In the genomic region with DNA sequence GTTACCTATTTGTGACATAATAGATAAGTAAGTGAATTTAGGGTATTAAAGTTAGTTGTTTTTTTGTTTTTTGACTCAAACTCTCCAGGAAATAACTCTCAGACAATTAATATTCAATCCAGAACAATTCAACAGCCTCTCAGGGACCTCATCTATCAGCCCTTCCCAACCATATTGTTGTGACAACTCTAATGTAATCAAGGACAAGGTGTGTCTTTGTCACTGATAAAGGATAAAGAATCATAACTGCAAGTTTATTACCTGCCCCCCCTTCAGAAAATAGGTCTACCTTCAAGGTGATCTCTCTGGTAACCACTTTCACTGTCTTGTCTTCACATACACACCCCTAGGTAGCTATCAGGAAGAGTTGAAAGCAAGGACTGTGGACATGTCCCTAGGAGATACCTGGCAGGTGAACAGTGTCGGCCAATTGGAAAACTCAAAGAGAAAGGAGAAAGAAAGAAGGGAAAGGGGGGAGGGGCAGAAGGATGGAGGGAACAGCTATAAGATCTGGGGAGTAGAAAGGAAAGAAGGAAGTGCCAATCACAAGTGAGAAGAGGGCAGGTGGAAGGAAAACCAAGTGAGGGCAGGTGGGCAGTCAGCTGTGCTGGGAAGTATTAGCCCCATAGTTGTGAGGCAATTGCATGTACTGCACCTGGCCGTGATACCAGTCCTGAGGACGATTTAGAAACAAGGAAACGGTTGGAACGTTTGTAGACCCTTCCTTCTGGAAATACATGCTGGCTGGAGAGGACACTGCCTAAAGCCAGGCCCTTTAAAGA, we compare ENCODE assay signal across 24 mouse cellular contexts. TPM values are rescaled to one million over a fixed set of nuclear protein-coding genes. Genes with fewer than 3 reads are reported as not detected.
DNase-seq lines count a peak whose midpoint lies in the region; ATAC-seq and TF ChIP-seq lines count a peak whose summit lies in the region.
"Had no signal": no experiment of that assay in that cellular context is flagged by ENCODE, and none has a peak within 500 bp of the region (broad histone marks: within the 10 kb centered on the region; RNA-seq: fewer than 3 reads in every experiment).

No protein-coding gene starts in this region.

- no peaks in the 10 kb centered on the region for H3K9me3 ChIP-seq in heart, embryonic 10.5 days
- no peaks in the 10 kb centered on the region for H3K9me3 ChIP-seq in liver, embryonic 13.5 days (replicated peaks)
- H3K9me3 ChIP-seq in lung, postnatal 0 days (ENCODE audit: low read length) = no peaks in the 10 kb centered on the region
- H3K9me3 ChIP-seq: forebrain, embryonic 13.5 days; G1E; limb, embryonic 12.5 days; lung, embryonic 15.5 days; midbrain, embryonic 12.5 days; neural tube, embryonic 13.5 days had no signal

- H3K9ac ChIP-seq in liver, adult 2 months (ENCODE audit: low read depth, low read length) = peak overlapping the region; percentile 86
- H3K9ac ChIP-seq in liver, embryonic 13.5 days = peak overlapping the region; percentile 33; the same call in 1 of the 2 replicates
- H3K9ac ChIP-seq in lung, postnatal 0 days (replicated peaks; ENCODE audit: low read depth) = no peak overlapping the region
- H3K9ac ChIP-seq: forebrain, embryonic 13.5 days; limb, embryonic 12.5 days; lung, embryonic 15.5 days; midbrain, embryonic 12.5 days; neural tube, embryonic 13.5 days had no signal

- no peak for DNase-seq in heart, embryonic 10.5 days (ENCODE audit: low spot score)
- no peak for DNase-seq in heart, postnatal 10 days
- DNase-seq in liver, adult 2 months (ENCODE audit: extremely low read depth, low read depth, low spot score) = peak; percentile 55
- DNase-seq in liver = no peak
- DNase-seq in liver, embryonic 13.5 days = no peak
- no peak for DNase-seq in urinary bladder, postnatal 10 days (ENCODE audit: low spot score)
- DNase-seq in left cerebral cortex, adult 8-10 months (ENCODE audit: low spot score in 2 of 2) = no peak
- no peak for DNase-seq in lung, postnatal 0 days (ENCODE audit: low spot score)
- DNase-seq: adrenal gland, postnatal 10 days; cerebellum, adult 9-11 months; spleen, adult 18-20 months; thymus, postnatal 36 days had no signal

- H3K4me1 ChIP-seq in heart, embryonic 10.5 days = peaks cover 41% of the 10 kb centered on the region
- H3K4me1 ChIP-seq in liver, adult 2 months (ENCODE audit: control insufficient read depth, insufficient read depth, low read length) = peaks cover 15% of the 10 kb centered on the region
- H3K4me1 ChIP-seq in liver, embryonic 13.5 days (replicated peaks) = peaks cover 56% of the 10 kb centered on the region
- no peaks in the 10 kb centered on the region; the same call in 1 of the 2 replicates for H3K4me1 ChIP-seq in lung, postnatal 0 days (ENCODE audit: insufficient read depth, low read depth, low read length)
- H3K4me1 ChIP-seq: forebrain, embryonic 13.5 days; limb, embryonic 12.5 days; midbrain, embryonic 12.5 days; neural tube, embryonic 13.5 days had no signal

- H3K79me2 ChIP-seq in liver, adult 2 months (ENCODE audit: control insufficient read depth, insufficient read depth, low read length) = peaks cover 9% of the 10 kb centered on the region; the same call in 1 of the 2 replicates

- no peak overlapping the region for H3K4me3 ChIP-seq in heart, embryonic 10.5 days
- peak overlapping the region; percentile 78 for H3K4me3 ChIP-seq in liver, adult 2 months (ENCODE audit: insufficient read depth, low read depth, low read length)
- no peak overlapping the region for H3K4me3 ChIP-seq in liver, embryonic 13.5 days (replicated peaks)
- H3K4me3 ChIP-seq in lung, postnatal 0 days (ENCODE audit: low read depth, low read length) = no peak overlapping the region
- H3K4me3 ChIP-seq: forebrain, embryonic 13.5 days; limb, embryonic 12.5 days; lung, embryonic 15.5 days; midbrain, embryonic 12.5 days; neural tube, embryonic 13.5 days had no signal

- H3K4me2 ChIP-seq in liver, embryonic 13.5 days = peak overlapping the region; percentile 43
- H3K4me2 ChIP-seq in lung, postnatal 0 days (replicated peaks; ENCODE audit: low read depth, low read length) = no peak overlapping the region
- H3K4me2 ChIP-seq: forebrain, embryonic 13.5 days; limb, embryonic 12.5 days; lung, embryonic 15.5 days; midbrain, embryonic 12.5 days; neural tube, embryonic 13.5 days had no signal

- no peak for TF ChIP-seq EP300 in lung, postnatal 0 days (IDR thresholded peaks at IDR 0.05)

- no peaks in the 10 kb centered on the region for H3K27me3 ChIP-seq in heart, embryonic 10.5 days (ENCODE audit: insufficient read depth, poor library complexity, severe bottlenecking)
- no peaks in the 10 kb centered on the region for H3K27me3 ChIP-seq in liver, adult 2 months (ENCODE audit: control insufficient read depth, insufficient read depth, low read length)
- H3K27me3 ChIP-seq in liver, embryonic 13.5 days = no peaks in the 10 kb centered on the region
- H3K27me3 ChIP-seq in lung, postnatal 0 days (replicated peaks; ENCODE audit: insufficient read depth, low read length) = no peaks in the 10 kb centered on the region
- H3K27me3 ChIP-seq: forebrain, embryonic 13.5 days; limb, embryonic 12.5 days; lung, embryonic 15.5 days; midbrain, embryonic 12.5 days; neural tube, embryonic 13.5 days had no signal

- intact Hi-C loops in heart, postnatal 10 days (cut with DNase I) = no loop called here

- WGBS in heart, embryonic 10.5 days = 58% methylated on average over 5 of the region's 5 CpGs
- WGBS in liver, adult 2 months = 21% methylated on average over 5 of the region's 5 CpGs
- WGBS in liver, embryonic 13.5 days (ENCODE audit: insufficient replicate concordance) = 66% methylated on average over 5 of the region's 5 CpGs
- 50% methylated on average over 5 of the region's 5 CpGs for WGBS in lung, postnatal 0 days

- H3K36me3 ChIP-seq in heart, embryonic 10.5 days = no peaks in the 10 kb centered on the region
- peaks cover 6% of the 10 kb centered on the region; the same call in 1 of the 2 replicates for H3K36me3 ChIP-seq in liver, adult 2 months (ENCODE audit: control insufficient read depth, insufficient read depth, low read length)
- no peaks in the 10 kb centered on the region for H3K36me3 ChIP-seq in liver, embryonic 13.5 days
- H3K36me3 ChIP-seq in lung, postnatal 0 days (ENCODE audit: insufficient read depth, low read length) = no peaks in the 10 kb centered on the region
- H3K36me3 ChIP-seq: G1E; limb, embryonic 12.5 days; lung, embryonic 15.5 days; midbrain, embryonic 12.5 days; neural tube, embryonic 13.5 days had no signal

- ATAC-seq in liver, embryonic 13.5 days (ENCODE audit: low read depth) = no peak
- no peak for ATAC-seq in lung, postnatal 0 days
- ATAC-seq: activated CD4-positive, CD25-positive, alpha-beta regulatory T cell, adult 4 months; forebrain, embryonic 13.5 days had no signal

- no peak for TF ChIP-seq POLR2A in liver, adult 2 months (IDR thresholded peaks at IDR 0.05; ENCODE audit: extremely low read depth, insufficient read depth, low read length)

- TF ChIP-seq CTCF in liver, adult 2 months (IDR thresholded peaks at IDR 0.05; ENCODE audit: low read depth, low read length) = no peak
- no peak for TF ChIP-seq CTCF in lung, postnatal 0 days (IDR thresholded peaks at IDR 0.05)

- peak overlapping the region; percentile 81 for H3K27ac ChIP-seq in heart, embryonic 10.5 days
- peak overlapping the region; percentile 96 for H3K27ac ChIP-seq in liver, adult 2 months (replicated peaks; ENCODE audit: insufficient read depth, low read depth, low read length)
- no peak overlapping the region for H3K27ac ChIP-seq in liver, embryonic 13.5 days
- H3K27ac ChIP-seq in lung, postnatal 0 days (ENCODE audit: low read length) = no peak overlapping the region
- H3K27ac ChIP-seq: forebrain, embryonic 13.5 days; limb, embryonic 12.5 days; lung, embryonic 15.5 days; midbrain, embryonic 12.5 days; neural tube, embryonic 13.5 days had no signal

RNA-seq across cellular contexts. Expression of gene Gm47985, which starts 51.3 kb away (rescaled TPM):
- 0.93 and 1.5 TPM in 2 replicates for polyA plus RNA-seq in heart, embryonic 10.5 days (2016; fragmentation: Nextera tagmentation; extraction: Ambion mirVana)
- total RNA-seq in heart, postnatal 10 days (2021) = under 1 TPM; 0.25 to 0.38 TPM
- not detected in 2 replicates for total RNA-seq in liver, adult 2 months (2014; rRNA removed)
- polyA plus RNA-seq in liver, adult 2 months (2012; rRNA removed) = not detected in 2 replicates
- 2.7 and 2.8 TPM in 2 replicates for polyA plus RNA-seq in liver, embryonic 13.5 days (2015; fragmentation: Nextera tagmentation; extraction: Ambion mirVana)
- total RNA-seq in left cerebral cortex, adult 8-10 months (2022) = not detected
- 0.14 and 0.68 TPM in 2 replicates for polyA plus RNA-seq in lung, postnatal 0 days (2015; fragmentation: Nextera tagmentation; extraction: Ambion mirVana)
- total RNA-seq: adrenal gland, postnatal 10 days; hematopoietic stem cell, adult 5-6 weeks; layer of hippocampus, postnatal 14 days; left cerebral cortex, postnatal 10 days had no signal
- polyA plus RNA-seq: activated CD4-positive, CD25-positive, alpha-beta regulatory T cell, adult 4 months; cortical plate, adult 2 months; frontal cortex, adult 2 months; lung, embryonic 15.5 days had no signal

Comparison
In these comparisons a context has a peak if more than half of its experiments do, and no peak if none do; other contexts are left out.
1. H3K27ac ChIP-seq: peak in heart, embryonic 10.5 days (single experiment) and liver, adult 2 months (single experiment); none in liver, embryonic 13.5 days (single experiment) and lung, postnatal 0 days (single experiment).